Mouse (Mus musculus): ENCODE measurements at regions not wholly inside any gene's neighbourhood (a gene's known extent, or its start where the extent isn't known, plus 50 kb on each side); places are given as distances from the start of the nearest gene placed in this dataset.

DNA sequence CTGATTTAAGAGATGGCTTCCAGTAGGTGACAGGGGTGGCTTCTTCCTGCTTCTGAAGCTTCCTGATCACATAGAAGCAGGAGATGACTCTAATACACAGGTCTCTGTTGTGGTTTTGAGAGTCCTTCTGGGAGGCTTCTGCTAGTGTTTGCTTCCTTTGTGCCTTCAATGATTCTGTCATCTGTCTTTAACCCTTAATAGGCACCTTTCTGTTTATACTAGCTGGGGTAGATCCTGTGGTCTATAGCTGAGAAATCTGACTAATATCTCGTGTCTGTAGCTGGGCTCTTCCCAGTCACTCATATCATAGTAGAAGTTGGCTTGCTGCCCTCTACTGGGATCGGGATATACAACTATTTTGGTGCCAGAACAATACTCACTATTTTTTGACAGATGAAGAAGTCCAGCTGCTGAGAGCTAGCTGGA, 50.2 kb upstream of the Zfand6 start:
- peaks cover 13% of the 10 kb centered on the region for H3K27me3 ChIP-seq (ENCODE audit: control insufficient read depth)
- no peaks in the 10 kb centered on the region for H3K36me3 ChIP-seq (ENCODE audit: control insufficient read depth)
- TF ChIP-seq TAL1 (IDR thresholded peaks at IDR 0.05; ENCODE audit: low read length) (no peak), GATA1 (IDR thresholded peaks at IDR 0.05; ENCODE audit: low read length) (no peak)
- peaks cover 14% of the 10 kb centered on the region for H3K4me1 ChIP-seq (ENCODE audit: control insufficient read depth)
- H3K9me3 ChIP-seq (ENCODE audit: control insufficient read depth, low read length): no peaks in the 10 kb centered on the region
- H3K4me3 ChIP-seq (replicated peaks): no peak overlapping the region
